Mouse (Mus musculus) left cerebral cortex, postnatal 14 days (tissue): ENCODE measurements at regions not wholly inside any gene's neighbourhood (a gene's known extent, or its start where the extent isn't known, plus 50 kb on each side); places are given as distances from the start of the nearest gene placed in this dataset.

Experiments used
- DNase-seq, 2 experiments: peaks; one replicate each; pipeline ENCODE4 v3.0.0; 2021 to 2022; ENCODE audit warnings: low spot score in 2 of 2, mixed read lengths in 1 of 2
- intact Hi-C: fragments of 180-260 bp; cut with DNase I; formaldehyde crosslinking; loops from one replicate; pipeline ENCODE4 v1.15.1; 2025

GRCm38 (mm10) chr12:26086414-26086813 lies 328.6 kb downstream of the Rnf144a start:
- intact Hi-C loops, result loop anchor here (2.0 to 5.0 kb wide), 4 partner anchors 44 to 989 kb away; partner anchors contain the start of gene Id2

GRCm38 (mm10) chr12:26079061-26079625 lies 335.9 kb downstream of the Rnf144a start:
- intact Hi-C loops, result loop anchor here (10.0 kb wide), 2 partner anchors 214 to 1054 kb away; no protein-coding TSS in a partner anchor

More at GRCm38 (mm10) chr12:26086414-26086813, 328.6 kb downstream of the Rnf144a start:
- DNase-seq, result no peak

DNA sequence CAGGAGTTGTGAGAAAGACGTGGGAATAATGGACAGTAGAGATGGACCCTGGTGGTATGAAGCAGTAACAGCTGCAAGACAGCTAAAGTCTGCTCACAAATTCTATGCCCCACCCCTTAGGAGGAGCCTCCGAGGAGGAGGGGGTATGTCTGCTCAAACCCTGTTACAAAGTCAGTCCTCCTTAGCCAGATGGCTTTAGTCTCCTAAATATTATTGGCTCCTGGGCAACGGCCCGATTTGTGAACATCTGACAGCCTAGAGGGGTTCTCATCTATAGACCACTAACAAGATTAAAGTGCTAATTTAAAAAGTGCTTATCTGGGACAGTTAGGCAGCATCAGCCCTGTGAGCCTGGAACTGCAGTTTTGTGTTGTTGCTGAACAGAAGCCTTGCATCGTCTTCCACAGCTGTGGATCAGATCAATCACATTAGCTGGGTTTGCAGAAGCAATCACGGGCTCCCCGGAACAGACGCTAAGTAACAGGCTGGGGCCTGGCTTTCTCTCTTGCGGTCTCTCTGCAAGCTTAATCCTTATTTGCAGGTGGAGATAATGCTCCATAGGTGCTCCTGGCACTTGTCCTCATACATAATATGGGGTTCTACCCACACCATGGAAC lies 339.3 kb downstream of the Rnf144a start:
- intact Hi-C loops, result loop anchor here (10.0 kb wide), 2 partner anchors 211 to 1051 kb away; no protein-coding TSS in a partner anchor
- DNase-seq, result no peak

More at GRCm38 (mm10) chr12:26079061-26079625, 335.9 kb downstream of the Rnf144a start:
- DNase-seq, result no peak

- intact Hi-C loops, result loop anchor here (10.0 kb wide), 2 partner anchors 207 to 1047 kb away; no protein-coding TSS in a partner anchor
- DNase-seq, result no peak
These were observed 342.9 kb downstream of the Rnf144a start for GRCm38 (mm10) chr12:26072180-26072579.

- peak; percentile 75 to 78 for DNase-seq
- intact Hi-C loops, result loop anchor here (1.0 to 10.0 kb wide), 3 partner anchors 207 to 1047 kb away; no protein-coding TSS in a partner anchor
These were observed 343.4 kb downstream of the Rnf144a start for GRCm38 (mm10) chr12:26071610-26072009.

GRCm38 (mm10) chr12:26068685-26069008 lies 346.4 kb downstream of the Rnf144a start:
- intact Hi-C loops, result no loop called here
- DNase-seq, result no peak

DNA sequence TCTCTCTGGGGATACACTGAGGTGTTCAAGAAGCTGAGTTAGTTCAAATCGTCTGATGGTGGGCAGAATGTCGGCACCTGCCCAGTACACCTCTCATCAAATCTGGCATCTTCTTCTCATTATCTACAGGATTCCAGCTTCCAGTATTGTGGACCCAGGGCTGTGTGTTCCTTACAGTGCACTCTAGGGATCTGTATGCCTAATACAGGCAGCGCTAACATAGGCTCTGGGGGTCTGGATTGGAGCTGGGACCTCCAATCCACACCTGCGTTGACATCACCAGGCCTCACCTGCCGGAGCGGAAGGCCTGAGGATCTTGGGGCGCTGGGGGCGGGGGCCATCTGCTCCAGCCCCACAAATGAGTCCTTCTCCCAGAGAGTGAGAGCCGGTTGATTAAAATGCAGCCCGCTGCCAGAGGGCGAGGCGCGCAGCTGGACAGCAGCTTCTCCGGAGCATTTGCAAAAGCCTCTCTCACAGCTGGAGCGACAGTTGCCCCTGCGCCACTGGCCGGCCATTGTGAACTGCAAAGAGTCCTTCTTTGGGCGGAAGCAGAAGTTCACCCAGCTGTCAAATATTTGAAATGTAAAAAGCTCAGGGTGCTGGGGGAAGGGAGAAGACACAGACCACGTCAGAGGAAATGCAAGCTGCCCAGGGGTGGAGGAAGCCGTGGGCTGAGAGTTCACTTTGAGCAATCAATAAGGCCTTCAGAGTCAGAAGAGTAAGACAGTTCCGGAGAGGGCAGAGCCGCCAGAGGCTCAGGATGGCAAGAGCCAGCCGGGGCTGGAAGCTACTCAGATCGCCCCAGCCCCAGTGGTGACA lies 347.0 kb downstream of the Rnf144a start:
- peak in 1 of 2 experiments; percentile 27 for DNase-seq
- intact Hi-C loops, result no loop called here

- intact Hi-C loops, result no loop called here
- no peak for DNase-seq
These were observed 354.7 kb downstream of the Rnf144a start for GRCm38 (mm10) chr12:26060378-26060777.

GRCm38 (mm10) chr12:26059090-26059489 lies 356.0 kb downstream of the Rnf144a start:
- DNase-seq, result no peak
- intact Hi-C loops, result no loop called here

GRCm38 (mm10) chr12:26057491-26058054 lies 357.5 kb downstream of the Rnf144a start:
- no peak for DNase-seq
- intact Hi-C loops, result no loop called here

DNA sequence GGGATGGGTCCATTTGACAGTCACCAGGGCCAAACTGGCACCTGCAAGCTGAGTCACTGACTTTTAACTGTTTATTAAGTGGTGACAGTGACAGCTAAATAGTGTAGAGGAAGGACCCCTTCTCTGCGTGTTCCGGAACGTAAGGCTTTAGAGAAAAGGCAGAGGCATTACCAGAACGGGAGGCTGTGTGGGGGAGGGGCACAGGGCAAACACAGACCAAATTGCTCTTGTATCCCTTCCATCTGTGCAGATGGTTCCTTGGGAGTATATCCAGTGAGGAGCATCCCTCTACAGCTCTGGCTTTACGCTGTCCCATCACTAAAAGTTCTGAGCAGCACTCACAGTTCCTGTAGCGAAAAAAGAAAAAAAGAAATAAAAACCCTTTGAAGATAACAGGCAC lies 368.1 kb downstream of the Rnf144a start:
- intact Hi-C loops, result no loop called here
- DNase-seq, result no peak

- intact Hi-C loops, result no loop called here
- DNase-seq, result no peak
These were observed 369.7 kb downstream of the Rnf144a start for GRCm38 (mm10) chr12:26045321-26045720.

GRCm38 (mm10) chr12:26012951-26013350 lies 402.1 kb downstream of the Rnf144a start:
- DNase-seq, result peak; percentile 30 to 49
- intact Hi-C loops, result no loop called here

DNA sequence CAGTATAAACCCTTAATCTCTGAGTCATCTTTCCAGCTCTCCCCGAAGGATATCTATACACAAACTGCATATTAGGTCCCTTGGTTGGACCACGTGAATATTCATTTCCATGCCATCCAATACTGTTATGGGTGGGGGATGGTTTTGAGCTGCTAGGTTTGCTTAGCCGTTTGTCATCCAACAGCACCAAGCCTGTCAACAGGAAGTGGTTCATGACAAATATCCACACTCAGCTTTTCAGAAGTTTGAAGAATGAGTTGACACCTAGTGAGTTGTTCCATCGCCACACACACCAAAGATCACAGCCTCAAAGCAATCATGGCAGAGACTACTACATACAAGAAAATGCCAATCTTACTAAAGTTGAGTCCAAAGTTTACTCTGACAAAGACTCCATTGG lies 421.0 kb downstream of the Rnf144a start:
- intact Hi-C loops, result loop anchor here (10.0 kb wide), 1 partner anchor 231 kb away; no protein-coding TSS in a partner anchor
- DNase-seq, result no peak

- intact Hi-C loops, result loop anchor here (10.0 kb wide), 1 partner anchor 233 kb away; no protein-coding TSS in a partner anchor
- peak in 1 of 2 experiments; percentile 11 for DNase-seq
These were observed 423.1 kb downstream of the Rnf144a start for GRCm38 (mm10) chr12:25991801-25992525.

GRCm38 (mm10) chr12:25982545-25982944 lies 432.5 kb downstream of the Rnf144a start:
- intact Hi-C loops, result no loop called here
- DNase-seq, result no peak

- intact Hi-C loops, result no loop called here
- no peak for DNase-seq
These were observed 436.7 kb downstream of the Rnf144a start for GRCm38 (mm10) chr12:25978335-25978734.

GRCm38 (mm10) chr12:25958584-25958983 lies 456.5 kb downstream of the Rnf144a start:
- intact Hi-C loops, result no loop called here
- no peak for DNase-seq

DNA sequence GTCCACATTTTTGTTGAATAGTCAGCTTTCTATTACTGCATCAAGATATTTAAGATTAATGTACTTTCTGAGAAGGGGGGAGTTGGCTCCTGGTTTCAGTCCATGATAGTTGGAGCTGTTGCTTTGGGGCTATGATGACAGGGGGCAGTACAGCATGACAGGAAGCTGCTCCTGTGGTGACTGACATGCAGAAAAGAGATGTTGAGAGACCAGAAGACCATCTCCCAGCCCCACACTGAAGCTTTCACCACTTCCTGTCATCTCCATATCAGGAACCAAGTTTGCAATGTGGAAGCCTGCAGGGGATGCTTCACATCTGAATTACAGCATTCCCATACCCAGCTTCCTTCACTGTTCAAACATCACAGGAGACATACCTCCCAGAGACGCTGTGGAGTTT lies 457.5 kb downstream of the Rnf144a start:
- intact Hi-C loops, result no loop called here
- no peak for DNase-seq
